Mouse (Mus musculus) T-cell, adult 66 days (primary cell): ENCODE data around the gene Tdpoz4. TPM values are rescaled to one million over a fixed set of nuclear protein-coding genes. Genes with fewer than 3 reads are reported as not detected.

Source experiments
- total RNA-seq, 2 experiments: library from RNA; stranded (reverse); gene quantifications; 3 replicates in 1 of 2; 4 replicates in 1 of 2; pipeline ENCODE4 v1.2.4; 2023

The Tdpoz4 gene
- total RNA-seq = not detected

GRCm38 (mm10) chr3:93796098-93796497, at the start of gene Tdpoz4:
TSS of gene Tdpoz4 (plus strand) at chr3:93796398.

GRCm38 (mm10) chr3:93772700-93773099, 23.5 kb upstream of the Tdpoz4 start, which contains the start of gene Gm5773:
TSS of gene Gm5773 (plus strand) at chr3:93773000.

DNA sequence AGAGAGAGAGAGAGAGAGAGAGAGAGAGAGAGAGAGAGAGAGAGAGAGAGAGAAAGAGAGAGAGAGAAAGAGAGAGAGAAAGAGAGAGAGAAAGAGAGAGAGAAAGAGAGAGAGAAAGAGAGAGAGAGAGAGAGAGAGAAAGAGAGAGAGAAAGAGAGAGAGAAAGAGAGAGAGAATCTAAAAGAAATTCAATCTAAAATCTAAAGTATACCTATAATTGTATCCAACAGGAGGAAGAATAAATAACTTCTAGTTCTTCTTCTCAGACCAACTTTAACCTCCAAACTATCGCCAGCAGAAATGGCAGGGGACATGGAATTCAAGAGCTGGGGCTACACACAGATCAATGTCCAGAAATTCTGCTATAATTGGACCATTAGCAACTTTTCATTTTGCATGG, 29.5 kb downstream of the Tdpoz4 start, which contains the start of gene Tdpoz3:
Gene Tdpoz3 (plus strand): TSS at position 301 of the 400 bp plus-strand sequence.

Other genes with a start within 250 kb of the Tdpoz4 start
- gene S100a10, start 241.3 kb upstream of the Tdpoz4 start, total RNA-seq = 100 to 1,000 TPM; 236 to 292 TPM
- gene Tdpoz2, start 143.7 kb upstream of the Tdpoz4 start, total RNA-seq = not detected
- not detected for gene Tdpoz1, start 120.1 kb upstream of the Tdpoz4 start, total RNA-seq
- gene Gm37596, start 103.3 kb upstream of the Tdpoz4 start, total RNA-seq = not detected
- gene Gm5773, start 23.4 kb upstream of the Tdpoz4 start, total RNA-seq = not detected
- not detected for gene Tdpoz3, start 29.6 kb downstream of the Tdpoz4 start, total RNA-seq
- gene Gm9117, start 147.1 kb downstream of the Tdpoz4 start, total RNA-seq = not detected
- not detected for gene Tdpoz5, start 164.9 kb downstream of the Tdpoz4 start, total RNA-seq